Mouse (Mus musculus) liver, adult (tissue): ENCODE data around the gene Nol10.

Experiments used
- GATA4 ChIP-seq: IDR thresholded peaks from 2 replicates; pipeline ENCODE4 v1.6.1; 2014; ENCODE audit warnings: mild to moderate bottlenecking, low read length; ENCODE audit not compliant: insufficient replicate concordance

Nol10 gene

GRCm38 (mm10) chr12:17452273-17452672 lies 104.0 kb downstream of the Nol10 start:
- no peak; the same call in 1 of the 2 replicates for TF ChIP-seq GATA4

- TF ChIP-seq GATA4, result no peak
Measured at GRCm38 (mm10) chr12:17453918-17454317, 105.7 kb downstream of the Nol10 start.

GRCm38 (mm10) chr12:17455096-17455495 lies 106.8 kb downstream of the Nol10 start:
- no peak for TF ChIP-seq GATA4

GRCm38 (mm10) chr12:17463706-17464105 lies 115.4 kb downstream of the Nol10 start:
- no peak for TF ChIP-seq GATA4

DNA sequence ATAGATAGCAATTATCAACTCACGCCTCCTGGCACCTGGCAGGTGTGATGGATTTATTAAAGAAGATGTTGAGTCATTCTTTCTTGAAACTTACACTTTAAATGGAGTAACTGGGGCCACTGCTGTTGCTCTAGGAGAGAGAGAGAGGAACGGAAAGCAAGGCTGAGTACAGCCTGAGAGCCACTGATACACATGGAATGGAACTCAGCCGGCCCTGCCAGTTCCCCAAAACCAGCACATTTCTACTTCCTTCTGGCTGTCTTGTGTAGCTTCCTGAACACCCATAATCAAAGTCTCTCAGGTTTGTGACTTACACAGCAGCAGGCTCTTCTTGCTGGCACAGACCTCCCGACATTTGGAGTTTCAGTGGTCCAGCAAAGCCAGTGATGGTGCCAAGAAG lies 118.5 kb downstream of the Nol10 start:
- TF ChIP-seq GATA4, result no peak

GRCm38 (mm10) chr12:17468359-17468758 lies 120.1 kb downstream of the Nol10 start:
- no peak for TF ChIP-seq GATA4

- no peak for TF ChIP-seq GATA4
Measured at GRCm38 (mm10) chr12:17469869-17470268, 121.6 kb downstream of the Nol10 start.

- peak; percentile 68; the same call in 1 of the 2 replicates for TF ChIP-seq GATA4
Measured at GRCm38 (mm10) chr12:17470528-17470927, 122.3 kb downstream of the Nol10 start.

GRCm38 (mm10) chr12:17471405-17471804 lies 123.1 kb downstream of the Nol10 start:
- TF ChIP-seq GATA4, result no peak

GRCm38 (mm10) chr12:17473128-17473527 lies 124.9 kb downstream of the Nol10 start:
- no peak for TF ChIP-seq GATA4

GRCm38 (mm10) chr12:17473862-17474261 lies 125.6 kb downstream of the Nol10 start:
- TF ChIP-seq GATA4, result no peak

DNA sequence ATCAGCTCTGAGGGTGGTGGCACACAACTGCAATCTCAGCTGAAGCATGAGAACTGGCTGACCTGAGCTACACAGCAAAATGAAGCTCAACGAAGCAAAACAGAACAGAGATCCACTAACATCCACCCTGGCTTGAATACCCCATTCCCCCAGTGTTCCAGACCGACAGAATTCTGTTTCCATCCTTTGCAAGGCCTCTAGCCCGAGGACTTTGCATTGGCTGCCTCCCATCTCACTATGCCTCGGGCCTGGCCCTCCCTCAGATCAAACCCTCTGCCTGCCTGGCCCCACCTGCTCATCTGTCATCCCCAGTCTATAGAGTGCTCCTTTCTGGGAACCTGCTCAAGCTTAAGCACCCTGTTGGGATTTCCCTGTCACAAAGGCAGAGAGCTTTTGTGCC lies 126.4 kb downstream of the Nol10 start:
- TF ChIP-seq GATA4, result no peak

GRCm38 (mm10) chr12:17475146-17475545 lies 126.9 kb downstream of the Nol10 start:
- no peak for TF ChIP-seq GATA4

GRCm38 (mm10) chr12:17478196-17478595 lies 129.9 kb downstream of the Nol10 start:
- no peak; the same call in 1 of the 2 replicates for TF ChIP-seq GATA4

DNA sequence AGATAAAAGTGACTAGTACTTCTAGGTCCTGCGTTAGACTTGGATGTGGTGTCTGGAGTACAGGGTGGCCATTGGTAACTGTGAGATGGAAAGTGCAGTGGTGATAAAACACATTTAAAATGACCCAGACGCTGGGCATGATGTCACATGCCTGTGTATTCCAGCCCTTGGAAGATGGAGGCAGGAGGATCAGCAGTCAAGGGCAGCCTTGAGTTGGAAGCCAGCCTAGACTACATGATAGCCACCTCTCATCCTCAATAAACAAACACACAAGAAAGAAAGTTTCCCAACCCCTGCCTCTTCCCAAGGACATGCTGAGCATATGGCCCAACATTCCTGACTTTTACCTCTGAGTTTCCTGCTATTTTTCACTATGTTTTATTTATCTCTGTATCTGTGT lies 130.6 kb downstream of the Nol10 start:
- no peak for TF ChIP-seq GATA4
